Mouse (Mus musculus) E14TG2a.4 (cell line): Measurements from ENCODE around the gene Rtp3.

ENCODE experiments used
- CTCF ChIP-seq: conservative IDR thresholded peaks from 2 replicates; pipeline ENCODE4 v1.5.1; 2014; ENCODE audit warnings: low read length
- NANOG ChIP-seq: IDR thresholded peaks from 2 replicates; pipeline ENCODE4 v1.6.1; 2014; ENCODE audit warnings: borderline replicate concordance, low read length, mixed read lengths
- POU5F1 ChIP-seq: IDR thresholded peaks from 2 replicates; pipeline ENCODE4 v1.6.1; 2014; ENCODE audit warnings: low read length, borderline replicate concordance

DNA sequence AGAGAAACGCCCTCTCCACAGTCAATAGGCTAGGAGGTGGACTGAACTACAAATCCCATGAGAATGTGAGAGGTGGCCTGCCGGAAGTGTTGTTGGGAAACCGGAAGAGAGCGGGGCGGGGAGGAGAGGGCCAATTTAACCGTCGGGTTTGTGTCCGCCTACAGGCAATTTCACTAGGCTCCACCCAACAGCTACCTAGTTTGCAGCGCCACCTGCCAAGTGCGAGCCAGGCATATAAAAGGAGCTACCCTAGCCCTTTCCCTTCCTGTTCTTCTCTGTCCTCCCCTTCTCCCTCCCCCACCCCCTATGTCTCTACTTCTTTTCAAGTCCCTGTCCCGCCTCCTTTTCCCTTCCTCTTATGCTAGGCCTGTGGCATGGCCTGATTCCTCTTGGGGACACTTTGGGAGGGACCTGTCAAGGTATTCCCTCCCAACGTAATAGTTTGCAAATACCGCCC lies 4.4 kb upstream of the Rtp3 start:
- no peak for TF ChIP-seq CTCF
- no peak for TF ChIP-seq POU5F1
- no peak for TF ChIP-seq NANOG
